Mouse (Mus musculus) testis, adult 2 months (tissue): Measurements from ENCODE around the gene Klhl23.

Experiments used
- CTCF ChIP-seq: fragments of 200-500 bp; IDR thresholded peaks from 2 replicates; pipeline ENCODE4 v1.5.1; 2012; ENCODE audit warnings: low read depth, mild to moderate bottlenecking, inconsistent platforms, low read length, moderate library complexity; ENCODE audit not compliant: control insufficient read depth, insufficient read depth, insufficient replicate concordance
- POLR2A ChIP-seq: fragments of 200-500 bp; IDR thresholded peaks from 2 replicates; pipeline ENCODE4 v1.6.1; 2012; ENCODE audit warnings: low read depth, mild to moderate bottlenecking, inconsistent platforms, low read length, moderate library complexity; ENCODE audit not compliant: control insufficient read depth

GRCm38 (mm10) chr2:69777985-69778835 is 43.5 kb upstream of the Klhl23 start:
- TF ChIP-seq CTCF (no peak), POLR2A (no peak)
